Mouse (Mus musculus) urinary bladder, postnatal 14 days (tissue): ENCODE data around the gene Dhdh.
A peak's percentile ranks its signal among the peaks of the same experiment; 100 is the strongest.
"Not testable (repeated sequence)": the region's sequence is repeated elsewhere in the genome, so short reads cannot be mapped to it uniquely, and the experiment has no call there.

Experiments used
- DNase-seq: peaks from one replicate; pipeline ENCODE4 v3.0.0; 2021; ENCODE audit warnings: low spot score

Gene Dhdh

DNA sequence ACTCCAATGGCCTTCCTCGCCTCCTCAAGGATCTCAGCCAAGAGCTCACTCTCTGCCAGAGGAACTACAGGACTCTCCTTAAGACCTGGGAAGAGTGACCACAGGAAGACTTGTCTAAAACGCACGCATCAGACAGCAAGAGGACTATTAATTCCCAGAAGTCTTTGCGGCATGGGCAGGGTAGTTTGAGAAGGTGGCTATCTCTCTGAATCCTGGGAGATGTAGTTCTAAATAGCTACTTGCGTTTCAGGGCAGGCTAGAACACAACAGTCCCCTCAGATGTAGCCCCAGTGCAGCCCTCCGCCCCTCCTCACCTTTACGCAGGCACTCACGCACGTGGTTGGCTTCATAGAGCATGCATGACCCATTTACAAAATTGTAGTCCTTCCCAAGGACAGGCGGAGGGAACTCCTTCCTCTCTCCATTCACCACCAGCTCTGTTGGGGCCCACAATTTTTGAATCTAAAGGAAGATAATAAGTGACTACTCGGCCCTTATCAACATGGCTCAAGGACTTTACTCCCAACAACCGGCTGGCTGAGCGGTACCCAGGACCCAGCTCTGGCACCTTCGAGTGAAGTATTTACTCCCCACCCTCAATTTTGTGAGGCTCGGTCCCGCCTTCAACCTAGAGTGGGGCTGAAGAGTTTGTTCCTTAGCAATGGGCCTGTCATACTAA is 13.2 kb downstream of the Dhdh start:
- no peak for DNase-seq

DNA sequence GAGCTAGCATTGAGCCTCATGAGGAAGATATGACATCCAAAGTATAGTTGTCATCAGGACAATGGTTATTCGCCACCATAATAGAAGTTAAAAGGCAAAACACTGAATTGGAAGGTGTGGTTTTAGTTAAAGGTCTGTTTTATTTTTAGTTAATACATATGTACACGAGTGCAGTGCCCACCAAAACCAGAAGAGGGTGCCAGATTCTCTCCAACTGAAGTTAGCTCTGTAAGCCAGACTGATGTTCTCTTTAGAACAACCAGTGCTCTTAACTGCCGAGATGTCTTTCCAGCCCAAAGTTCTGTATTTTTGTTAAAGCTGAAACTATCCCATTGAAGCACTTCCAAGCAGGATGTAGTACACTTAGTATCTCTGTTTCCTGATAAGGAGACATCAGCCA is 17.7 kb downstream of the Dhdh start:
- peak; percentile 84 for DNase-seq

GRCm38 (mm10) chr7:45467090-45467670 is 21.4 kb downstream of the Dhdh start:
- DNase-seq = no peak

DNA sequence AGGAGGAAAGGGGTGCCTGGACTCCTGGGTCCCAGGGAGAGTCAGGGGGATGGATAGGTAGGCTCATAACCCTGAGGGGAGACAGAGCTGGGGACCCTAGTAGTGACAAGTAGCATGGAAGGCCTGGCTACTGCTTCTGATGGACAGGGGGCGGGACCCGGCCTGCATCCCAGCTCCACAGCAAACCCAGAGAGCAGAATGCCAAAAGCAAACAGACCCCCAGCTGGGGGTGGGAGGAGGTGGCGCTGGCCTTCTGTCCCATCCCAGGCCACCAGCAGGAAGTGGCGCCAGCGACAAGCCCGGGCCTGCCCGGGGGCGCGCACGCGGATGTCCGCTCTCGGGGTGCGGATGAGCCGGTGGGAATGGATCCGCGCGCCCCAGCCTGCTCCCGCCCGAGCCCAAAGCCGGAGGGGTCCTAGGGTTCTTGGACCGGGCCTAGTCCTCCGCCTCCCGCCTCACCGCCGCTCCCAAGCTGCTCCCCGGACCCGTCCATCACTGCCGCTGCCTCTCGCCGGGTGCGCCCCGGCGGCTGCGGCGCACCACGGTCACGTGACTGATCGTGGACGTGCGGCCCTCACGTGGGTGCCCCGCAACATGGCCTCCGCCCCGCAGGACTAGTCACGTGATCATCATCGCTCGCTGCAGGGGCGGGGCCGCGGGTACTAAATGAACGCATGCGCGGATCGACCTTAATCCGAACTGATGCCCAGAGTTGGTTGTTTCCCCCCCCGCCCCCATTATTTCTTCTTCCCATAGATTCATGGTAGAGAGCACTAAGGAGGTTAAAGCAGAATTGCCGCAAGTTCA is 22.1 kb downstream of the Dhdh start, which contains the start of gene Bax:
Gene Bax, minus strand, starts transcription at position 616 of the 807 bp plus-strand sequence.
- peak; percentile 96 for DNase-seq

- no peak for DNase-seq
These were observed 23.1 kb downstream of the Dhdh start for GRCm38 (mm10) chr7:45465549-45465948.

DNA sequence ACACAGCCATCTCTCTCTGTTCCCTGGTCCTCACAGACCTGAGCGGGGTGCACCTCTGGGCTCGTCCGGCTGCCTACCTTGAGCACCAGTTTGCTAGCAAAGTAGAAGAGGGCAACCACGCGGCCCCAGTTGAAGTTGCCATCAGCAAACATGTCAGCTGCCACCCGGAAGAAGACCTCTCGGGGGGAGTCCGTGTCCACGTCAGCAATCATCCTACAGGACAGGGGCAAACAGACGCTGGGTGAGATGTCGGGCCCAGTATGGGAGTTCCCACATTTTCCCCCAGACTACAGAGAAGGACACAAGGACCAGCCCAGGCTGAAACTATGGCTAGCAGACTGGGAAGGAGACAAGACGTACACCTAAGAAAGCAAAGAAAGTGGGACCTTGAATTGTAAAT is 23.5 kb downstream of the Dhdh start:
- no peak for DNase-seq

DNA sequence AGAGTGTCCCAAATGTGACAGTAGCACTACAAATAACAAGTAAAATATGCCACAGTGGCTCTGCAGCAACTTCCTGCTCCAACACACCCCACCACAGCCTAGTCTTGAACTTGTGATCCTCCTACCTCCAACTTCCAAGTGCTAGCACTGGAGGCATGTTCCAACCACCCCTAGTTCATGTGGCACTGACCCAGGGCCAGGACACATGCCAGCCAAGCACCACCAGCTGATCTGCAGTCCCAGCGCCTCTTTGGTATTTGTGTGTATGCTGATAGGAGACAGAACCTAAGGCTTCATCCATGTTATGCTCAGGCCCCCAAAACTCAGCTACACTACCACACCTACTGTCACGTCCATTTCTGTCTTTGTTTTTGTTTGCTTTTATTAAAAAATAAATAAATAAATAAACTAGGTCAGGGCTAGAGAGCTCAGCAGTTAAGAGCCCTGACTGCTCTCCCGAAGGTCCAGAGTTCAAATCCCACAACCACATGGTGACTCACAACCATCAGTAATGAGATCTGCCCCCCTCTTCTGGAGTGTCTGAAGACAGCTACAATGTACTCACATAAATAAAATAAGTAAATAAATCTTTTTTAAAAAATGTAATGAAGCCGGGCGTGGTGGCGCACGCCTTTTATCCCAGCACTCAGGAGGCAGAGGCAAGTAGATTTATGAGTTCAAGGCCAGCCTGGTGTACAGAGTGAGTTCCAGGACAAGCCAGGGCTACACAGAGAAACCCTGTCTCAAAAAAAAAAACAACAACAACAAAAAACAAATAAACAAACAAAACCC is 24.4 kb downstream of the Dhdh start:
- no peak for DNase-seq

- not testable (repeated sequence) for DNase-seq
These were observed 25.7 kb downstream of the Dhdh start for GRCm38 (mm10) chr7:45462868-45463267.

DNA sequence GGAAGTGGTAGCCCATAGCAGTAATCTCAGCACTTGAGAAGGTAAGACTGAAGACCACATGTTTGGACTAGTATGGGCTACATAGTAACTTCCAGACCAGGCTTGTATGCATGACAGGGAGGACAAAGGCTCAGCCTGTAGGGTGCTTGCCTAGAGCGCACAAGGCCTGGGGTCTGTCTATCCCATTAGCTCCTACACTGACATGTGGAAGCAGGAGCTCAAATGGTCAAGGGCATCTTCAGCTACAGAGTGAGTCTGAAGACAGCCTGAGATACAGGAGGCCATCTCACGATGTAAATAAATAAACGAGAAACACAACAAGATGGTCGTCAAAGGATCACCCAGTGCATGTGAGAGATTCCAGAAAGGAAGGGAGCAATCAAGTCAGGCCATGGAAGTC is 26.3 kb downstream of the Dhdh start:
- DNase-seq = no peak

GRCm38 (mm10) chr7:45461781-45462180 is 26.8 kb downstream of the Dhdh start:
- DNase-seq = no peak

GRCm38 (mm10) chr7:45461326-45461725 is 27.3 kb downstream of the Dhdh start:
- DNase-seq = no peak

GRCm38 (mm10) chr7:45460860-45461314 is 27.7 kb downstream of the Dhdh start:
- DNase-seq = peak; percentile 84

DNA sequence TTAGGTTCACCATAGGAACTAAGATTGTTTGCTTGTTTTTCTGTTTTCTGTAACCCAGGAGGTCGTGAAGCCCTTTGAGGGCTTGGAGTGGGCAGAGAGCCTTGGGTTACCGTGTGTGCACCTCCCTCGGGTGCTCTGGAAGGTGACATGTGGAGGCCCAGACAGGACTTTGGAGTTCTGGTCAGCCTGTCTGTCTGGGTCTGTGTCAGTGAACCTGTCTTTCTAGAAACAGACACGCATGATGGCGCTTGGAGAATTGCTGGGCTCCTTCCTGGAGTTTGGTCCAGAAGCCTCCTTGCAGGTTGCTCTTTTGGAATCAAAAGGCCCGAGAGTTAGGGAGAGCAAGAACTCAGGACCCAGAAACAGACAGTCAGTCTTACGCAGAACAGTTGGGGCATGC is 28.2 kb downstream of the Dhdh start:
- no peak for DNase-seq

GRCm38 (mm10) chr7:45459564-45460140 is 29.0 kb downstream of the Dhdh start, which contains the start of gene Ftl1:
Gene Ftl1, minus strand, starts transcription at chr7:45459884.
- peak; percentile 97 for DNase-seq

GRCm38 (mm10) chr7:45458748-45459563 is 29.6 kb downstream of the Dhdh start:
- peak; percentile 80 for DNase-seq

DNA sequence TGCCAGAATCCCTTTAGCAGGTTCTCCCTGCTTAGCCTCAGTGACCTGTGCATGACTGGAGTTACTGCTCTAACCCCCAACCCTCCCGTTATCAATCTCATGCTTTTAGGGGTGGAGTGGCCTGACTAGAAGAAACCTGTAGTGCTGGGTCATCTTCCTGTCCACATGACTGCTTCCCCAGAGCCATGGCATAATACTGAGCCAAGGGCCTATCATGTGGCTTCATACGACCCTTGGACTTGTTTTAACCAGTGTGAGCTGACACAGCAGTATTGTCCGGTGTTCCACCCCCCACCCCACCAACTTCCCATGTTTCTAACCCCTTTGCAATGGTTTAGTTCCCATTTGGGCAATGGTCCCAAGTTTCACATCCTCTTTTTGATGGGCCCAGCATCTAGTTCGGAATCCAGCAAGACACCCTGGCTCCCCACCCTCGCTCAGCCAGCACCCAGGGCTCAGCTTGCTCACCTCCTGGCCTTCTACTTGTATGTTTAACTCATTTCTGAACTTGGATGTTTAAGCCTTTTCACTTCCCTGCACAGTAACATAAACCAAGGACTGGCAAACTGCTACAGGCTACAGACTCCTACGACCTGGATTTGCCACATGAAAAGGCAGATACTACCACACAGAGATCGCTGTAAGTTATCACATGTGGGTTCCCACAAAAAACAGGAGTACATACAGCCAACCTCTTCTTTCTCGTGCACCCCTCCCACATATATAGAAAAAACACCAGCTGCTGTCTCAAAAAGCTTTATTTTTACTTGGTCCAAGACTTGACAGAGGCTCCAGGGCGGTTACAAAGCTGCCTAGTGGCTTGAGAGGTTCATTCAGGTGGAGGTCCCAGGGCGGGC is 31.2 kb downstream of the Dhdh start:
- no peak for DNase-seq

DNA sequence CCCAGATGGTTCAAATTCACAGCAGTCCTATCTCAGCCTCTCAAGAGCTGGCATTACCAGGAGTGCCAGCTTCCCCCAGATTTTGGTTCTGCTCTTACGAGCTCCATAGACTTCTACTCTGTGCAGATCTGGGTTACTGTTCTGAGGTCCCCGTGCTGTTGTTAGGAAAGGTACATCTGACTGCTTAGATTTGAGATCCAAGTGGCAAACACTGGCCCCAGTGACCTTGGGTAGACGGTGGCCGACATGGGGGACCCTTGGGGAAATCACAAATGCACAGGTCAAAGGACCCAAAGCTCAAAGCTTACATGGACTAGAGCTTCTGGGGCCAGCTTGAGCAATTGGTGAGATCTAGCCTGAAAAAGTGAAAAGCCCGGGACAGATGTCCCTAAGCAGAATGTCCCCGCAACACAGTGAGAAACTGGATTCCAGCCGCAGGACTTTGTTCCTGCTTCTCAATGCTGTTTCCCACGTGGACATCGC is 31.8 kb downstream of the Dhdh start:
- DNase-seq = no peak

DNA sequence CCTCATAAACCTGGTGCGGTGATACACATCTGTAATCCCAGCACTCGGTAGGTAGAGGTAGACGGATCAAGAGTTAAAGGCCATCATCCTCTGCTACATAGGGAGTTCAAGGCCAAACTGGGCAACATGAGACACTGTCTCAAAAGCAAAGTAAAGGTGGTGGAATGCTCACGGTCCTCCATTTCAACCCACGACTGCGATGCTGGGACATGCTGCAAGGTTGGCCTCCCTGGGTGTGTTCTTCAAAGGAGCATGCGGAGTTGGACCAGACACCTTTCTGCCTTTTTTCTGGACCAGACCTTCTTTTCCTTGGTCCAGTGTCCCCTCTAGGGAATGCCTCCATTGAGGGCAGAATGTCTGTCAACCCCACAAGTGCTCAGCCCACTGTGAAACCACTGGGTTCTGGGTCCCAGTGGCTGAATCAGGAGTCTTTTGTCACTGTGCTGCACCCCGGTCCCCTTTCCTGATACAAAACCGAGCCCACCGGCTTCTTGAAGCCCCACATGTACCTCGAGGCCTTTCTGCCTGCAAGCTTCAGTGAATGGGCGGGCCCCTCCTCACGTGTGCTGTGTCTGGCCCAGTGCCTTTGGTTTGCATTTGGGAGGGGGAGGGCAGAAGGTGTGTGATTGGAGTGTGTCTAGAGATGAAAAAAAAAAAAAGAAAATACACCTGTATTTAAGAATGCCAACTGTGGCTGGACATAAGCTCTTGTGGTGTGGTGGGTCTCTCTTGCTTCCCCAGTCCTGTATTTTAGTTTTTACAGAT is 32.5 kb downstream of the Dhdh start:
- DNase-seq = no peak

GRCm38 (mm10) chr7:45454971-45455370 is 33.6 kb downstream of the Dhdh start:
- DNase-seq = no peak
